Mouse (Mus musculus) CD4-positive helper T cell, adult 2 months (primary cell): ENCODE measurements around the gene Olfr347.

Source experiments
- DNase-seq: peaks from one replicate; pipeline ENCODE4 v3.0.0-alpha.2; 2012; ENCODE audit warnings: low read depth, missing footprints, low spot score

The Olfr347 gene

GRCm38 (mm10) chr2:36731602-36732001 is at the start of gene Olfr347:
Olfr347 (plus strand) TSS chr2:36731902.
- DNase-seq, result no peak

- DNase-seq, result no peak
These were observed 46.2 kb upstream of the Olfr347 start, which contains the start of gene Olfr346 for GRCm38 (mm10) chr2:36685488-36685887. Olfr346 (plus strand) TSS chr2:36685788.

- DNase-seq, result no peak
These were observed 4.5 kb downstream of the Olfr347 start for GRCm38 (mm10) chr2:36736226-36736625.

- no peak for DNase-seq
These were observed 52.3 kb downstream of the Olfr347 start, which contains the start of gene Olfr348 for GRCm38 (mm10) chr2:36783976-36784375. Olfr348 (plus strand) TSS chr2:36784276.
